Mouse (Mus musculus) kidney, postnatal 0 days (tissue): ENCODE results near the gene F11r. TPM values are rescaled to one million over a fixed set of nuclear protein-coding genes. Genes with fewer than 3 reads are reported as not detected.

Experiments
- ATAC-seq: fragments of 200-750 bp; cut with Nextera tagmentation; replicated peaks from 2 replicates; pipeline ENCODE4 v1.8.0; 2017; ENCODE audit warnings: low read depth, moderate number of reproducible peaks, moderate TSS enrichment, moderate library complexity; ENCODE audit not compliant: low FRiP score
- DNase-seq: peaks from one replicate; pipeline ENCODE4 v3.0.0-alpha.2; 2016; ENCODE audit warnings: low spot score
- H3K27ac ChIP-seq: fragments of 300-500 bp; sonication (generic); 2 replicates; pipeline ENCODE4 v1.5.1; 2014; ENCODE audit warnings: mild to moderate bottlenecking
- H3K27me3 ChIP-seq: fragments of 300-500 bp; sonication (generic); 2 replicates; pipeline ENCODE4 v1.6.1; 2014; ENCODE audit warnings: low read length, mixed read lengths; ENCODE audit not compliant: insufficient read depth
- H3K36me3 ChIP-seq: fragments of 300-500 bp; sonication (generic); 2 replicates; pipeline ENCODE4 v1.6.1; 2014; ENCODE audit warnings: low read length, mixed read lengths; ENCODE audit not compliant: insufficient read depth
- H3K4me1 ChIP-seq: fragments of 300-500 bp; sonication (generic); replicated peaks from 2 replicates; pipeline ENCODE4 v1.6.1; 2014; ENCODE audit warnings: antibody characterized with exemption, low read length, mixed read lengths; ENCODE audit not compliant: insufficient read depth
- H3K4me2 ChIP-seq: fragments of 300-500 bp; sonication (generic); 2 replicates; pipeline ENCODE4 v1.6.1; 2014; ENCODE audit warnings: mild to moderate bottlenecking, low read length, moderate library complexity, mixed read lengths
- H3K4me3 ChIP-seq: fragments of 300-500 bp; sonication (generic); replicated peaks from 2 replicates; pipeline ENCODE4 v1.5.1; 2014; ENCODE audit warnings: low read depth, low read length
- H3K9ac ChIP-seq: fragments of 300-500 bp; sonication (generic); 2 replicates; pipeline ENCODE4 v1.6.1; 2014; ENCODE audit warnings: low read depth, low read length
- H3K9me3 ChIP-seq: fragments of 300-500 bp; sonication (generic); replicated peaks from 2 replicates; pipeline ENCODE4 v1.6.1; 2016; ENCODE audit warnings: low read length, inconsistent platforms, mixed read lengths
- CTCF ChIP-seq: IDR thresholded peaks from 2 replicates; pipeline ENCODE4 v1.5.1; 2016; ENCODE audit warnings: antibody characterized with exemption, low read depth, mild to moderate bottlenecking, moderate library complexity
- WGBS: fragments of 180-500 bp; shearing (Covaris S2); extraction: QIAGEN DNeasy Blood & Tissue Kit; methylation state at CpG from one replicate; pipeline ENCODE4 v1.1.7; 2014; 5-methylcytosine and 5-hydroxymethylcytosine counted together
- polyA plus RNA-seq: library from polyadenylated mRNA; unstranded; fragments of >200 nt; fragmentation: Nextera tagmentation; extraction: Ambion mirVana; gene quantifications from 2 replicates; pipeline ENCODE4 v1.2.1, GENCODE M21; 2015

Gene F11r
- polyA plus RNA-seq, 1 experiment from 2014 or later: 93.0 TPM

DNA sequence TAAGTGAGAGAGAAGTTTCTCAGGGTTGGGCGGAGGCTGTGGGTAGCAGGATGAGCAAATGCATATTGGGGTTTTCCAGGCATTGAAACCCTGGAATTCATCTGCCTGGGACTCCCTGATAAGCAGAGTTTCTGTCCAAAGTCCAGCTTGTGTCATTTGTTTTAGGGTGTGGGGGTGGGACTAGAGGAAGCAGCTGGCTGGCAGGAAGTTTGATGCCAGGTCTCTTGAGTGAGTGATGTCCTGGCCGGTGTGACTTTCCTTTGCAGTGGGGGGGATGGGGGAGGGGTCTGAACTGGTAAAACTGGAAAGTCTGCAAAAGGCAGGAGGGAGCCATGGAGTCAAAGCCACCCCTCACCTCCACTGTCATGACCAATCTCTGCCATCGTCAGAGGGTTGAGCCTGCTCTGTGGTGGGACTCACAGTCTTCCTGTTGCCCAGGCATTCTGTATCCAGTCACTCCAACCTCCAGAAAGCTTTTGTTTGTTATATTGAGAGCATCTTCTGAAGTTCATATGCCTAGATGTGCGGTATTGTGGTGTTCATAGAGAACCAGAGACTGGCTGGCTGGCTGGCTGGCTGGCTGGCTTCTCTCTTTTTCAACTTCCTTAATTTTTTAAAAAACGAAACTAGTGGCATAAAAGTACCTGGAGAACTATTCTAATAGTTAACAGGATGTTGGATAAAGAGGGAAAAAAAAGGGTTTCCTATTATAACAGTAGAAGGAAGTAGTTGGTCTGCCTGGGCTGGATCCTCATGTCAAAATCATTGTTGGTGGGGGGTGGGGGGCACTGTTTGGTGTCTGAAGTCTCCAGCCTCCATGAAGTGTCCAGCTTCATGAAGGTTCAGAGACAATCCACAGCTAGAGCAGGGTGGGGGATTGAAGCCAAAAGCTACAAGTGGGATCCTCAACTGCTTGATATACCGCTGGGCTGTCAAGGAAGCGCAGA lies 4.4 kb downstream of the F11r start:
- no peak for TF ChIP-seq CTCF
- Histone ChIP-seq H3K9me3 (no peaks in the 10 kb centered on the region), H3K9ac (0 out of 2 replicates have a peak overlapping the region, but pooled peaks have one; percentile 35), H3K4me1 (peaks cover 34% of the 10 kb centered on the region), H3K27me3 (no peaks in the 10 kb centered on the region), H3K27ac (peak overlapping the region; percentile 91), H3K4me3 (no peak overlapping the region), H3K36me3 (no peaks in the 10 kb centered on the region; the same call in 1 of the 2 replicates), H3K4me2 (peak overlapping the region; percentile 72)
- 38% methylated on average over 7 of the region's 7 CpGs for WGBS
- DNase-seq (peak; percentile 50), ATAC-seq (0 out of 2 replicates have a peak, but pooled peaks have one; percentile 9)

DNA sequence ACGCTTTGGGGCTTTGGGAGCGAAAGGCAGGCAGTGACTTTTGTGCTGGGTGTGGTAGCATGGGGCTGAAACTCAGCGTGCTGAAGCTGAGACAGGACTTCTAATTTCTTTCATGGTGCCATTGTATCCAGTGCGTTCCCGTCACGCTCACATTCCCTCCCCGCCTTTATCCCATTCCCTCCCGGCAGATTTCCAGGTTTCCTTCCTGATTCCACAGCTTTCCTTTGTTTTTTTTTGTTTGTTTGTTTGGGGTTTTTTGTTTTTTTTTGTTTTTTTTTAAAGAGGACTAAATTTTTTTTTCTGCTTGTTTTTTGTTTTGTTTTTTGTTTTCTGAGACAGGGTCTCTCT lies 5.1 kb downstream of the F11r start:
- no peak overlapping the region for H3K4me3 ChIP-seq
- H3K4me1 ChIP-seq: peaks cover 36% of the 10 kb centered on the region
- no peaks in the 10 kb centered on the region for H3K27me3 ChIP-seq
- no peak for DNase-seq
- H3K36me3 ChIP-seq: no peaks in the 10 kb centered on the region; the same call in 1 of the 2 replicates
- no peaks in the 10 kb centered on the region for H3K9me3 ChIP-seq
- peak overlapping the region; percentile 91 for H3K27ac ChIP-seq
- TF ChIP-seq CTCF: no peak
- peak overlapping the region; percentile 72 for H3K4me2 ChIP-seq
- ATAC-seq: no peak
- 40% methylated on average over 8 of the region's 8 CpGs for WGBS
- H3K9ac ChIP-seq: 0 out of 2 replicates have a peak overlapping the region, but pooled peaks have one; percentile 35

DNA sequence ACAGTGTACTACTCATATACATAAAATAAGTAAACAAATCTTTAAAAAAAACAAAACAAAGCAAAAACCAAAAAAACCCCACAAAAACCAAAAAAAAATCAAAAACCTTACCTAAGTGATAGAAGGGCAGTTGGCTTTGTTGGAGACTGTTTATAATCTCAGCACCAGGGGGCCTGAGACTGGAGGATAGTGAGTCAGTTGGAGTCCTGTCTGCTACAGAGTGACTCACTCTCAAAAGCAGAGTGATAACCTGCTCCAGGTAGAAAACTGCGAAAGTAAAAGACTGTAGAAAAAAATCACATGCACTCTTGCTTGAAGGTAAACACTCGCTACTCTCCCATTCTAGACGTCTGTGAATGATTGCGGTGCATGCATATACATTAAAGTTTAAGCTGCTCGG lies 7.7 kb downstream of the F11r start:
- 0 out of 2 replicates have a peak, but pooled peaks have one; percentile 7 for TF ChIP-seq CTCF
- Histone ChIP-seq H3K4me2 (no peak overlapping the region), H3K9ac (no peak overlapping the region), H3K4me3 (no peak overlapping the region), H3K9me3 (no peaks in the 10 kb centered on the region), H3K27ac (no peak overlapping the region), H3K27me3 (no peaks in the 10 kb centered on the region), H3K4me1 (peaks cover 34% of the 10 kb centered on the region), H3K36me3 (no peaks in the 10 kb centered on the region; the same call in 1 of the 2 replicates)
- WGBS: 65% methylated on average over 5 of the region's 5 CpGs
- DNase-seq: no peak
- ATAC-seq: no peak

GRCm38 (mm10) chr1:171446854-171447253 lies 9.5 kb downstream of the F11r start:
- Histone ChIP-seq H3K27me3 (no peaks in the 10 kb centered on the region), H3K4me3 (no peak overlapping the region), H3K4me2 (peak overlapping the region; percentile 41), H3K9ac (no peak overlapping the region), H3K36me3 (no peaks in the 10 kb centered on the region; the same call in 1 of the 2 replicates), H3K4me1 (peaks cover 18% of the 10 kb centered on the region), H3K9me3 (no peaks in the 10 kb centered on the region), H3K27ac (no peak overlapping the region)
- ATAC-seq (no peak), DNase-seq (peak; percentile 50)
- WGBS: 33% methylated on average over 7 of the region's 7 CpGs
- no peak for TF ChIP-seq CTCF

DNA sequence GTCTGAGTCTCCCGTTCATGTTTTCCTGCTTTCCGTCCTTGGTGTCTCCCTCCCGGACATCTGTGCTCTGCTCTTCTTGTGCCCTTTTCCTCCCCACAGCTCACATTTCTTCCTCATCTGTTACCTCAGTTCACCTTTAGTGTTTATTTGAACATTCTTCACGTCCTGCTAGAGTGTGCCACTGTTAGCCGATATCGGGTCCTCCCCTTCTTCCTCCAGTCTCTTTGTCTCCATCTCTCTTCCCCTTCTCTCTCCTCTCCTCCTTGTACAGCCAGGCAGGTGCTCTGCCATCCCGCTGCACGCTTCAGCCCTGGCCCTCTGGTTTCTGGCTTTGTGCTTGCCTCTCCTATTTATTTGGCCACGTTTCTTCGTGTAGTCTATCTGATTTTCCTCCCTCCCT lies 10.4 kb downstream of the F11r start:
- TF ChIP-seq CTCF: no peak
- peak overlapping the region; percentile 41 for H3K4me2 ChIP-seq
- H3K27ac ChIP-seq: peak overlapping the region; percentile 27; the same call in 1 of the 2 replicates
- WGBS: 14% methylated on average over 10 of the region's 10 CpGs
- no peak overlapping the region for H3K4me3 ChIP-seq
- ATAC-seq (no peak), DNase-seq (peak; percentile 50)
- H3K27me3 ChIP-seq: no peaks in the 10 kb centered on the region
- 0 out of 2 replicates have a peak, but pooled peaks cover 11% of the 10 kb centered on the region for H3K4me1 ChIP-seq
- H3K36me3 ChIP-seq: no peaks in the 10 kb centered on the region; the same call in 1 of the 2 replicates
- H3K9me3 ChIP-seq: no peaks in the 10 kb centered on the region
- no peak overlapping the region for H3K9ac ChIP-seq

DNA sequence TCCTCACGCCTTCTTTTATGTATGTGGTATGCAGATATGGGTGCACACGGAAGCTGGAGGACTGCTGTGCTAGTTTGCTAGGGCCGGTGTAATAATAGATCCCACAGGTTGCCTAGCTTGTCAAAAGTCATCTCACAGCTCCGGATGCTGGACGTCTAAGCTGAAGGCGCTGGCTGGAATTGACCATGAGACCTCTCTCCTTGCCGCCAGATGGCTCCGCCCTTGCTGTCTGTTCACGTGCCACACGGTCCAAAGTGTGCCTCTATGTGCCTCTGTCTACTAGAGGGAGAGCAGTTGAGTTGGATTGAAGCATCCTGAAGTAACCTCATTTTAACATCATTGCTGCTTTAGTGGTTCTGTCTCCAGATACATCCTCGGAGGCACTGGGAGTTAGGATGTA lies 12.7 kb downstream of the F11r start:
- H3K27ac ChIP-seq: no peak overlapping the region
- H3K9me3 ChIP-seq: no peaks in the 10 kb centered on the region
- ATAC-seq: no peak
- no peak for DNase-seq
- no peak overlapping the region for H3K4me3 ChIP-seq
- H3K4me1 ChIP-seq: 0 out of 2 replicates have a peak, but pooled peaks cover 8% of the 10 kb centered on the region
- no peak for TF ChIP-seq CTCF
- WGBS: 78% methylated on average over 11 of the region's 11 CpGs
- H3K4me2 ChIP-seq: no peak overlapping the region
- no peak overlapping the region for H3K9ac ChIP-seq
- no peaks in the 10 kb centered on the region for H3K36me3 ChIP-seq
- H3K27me3 ChIP-seq: no peaks in the 10 kb centered on the region
